Mouse (Mus musculus): ENCODE results near the gene Col5a1.

DNA sequence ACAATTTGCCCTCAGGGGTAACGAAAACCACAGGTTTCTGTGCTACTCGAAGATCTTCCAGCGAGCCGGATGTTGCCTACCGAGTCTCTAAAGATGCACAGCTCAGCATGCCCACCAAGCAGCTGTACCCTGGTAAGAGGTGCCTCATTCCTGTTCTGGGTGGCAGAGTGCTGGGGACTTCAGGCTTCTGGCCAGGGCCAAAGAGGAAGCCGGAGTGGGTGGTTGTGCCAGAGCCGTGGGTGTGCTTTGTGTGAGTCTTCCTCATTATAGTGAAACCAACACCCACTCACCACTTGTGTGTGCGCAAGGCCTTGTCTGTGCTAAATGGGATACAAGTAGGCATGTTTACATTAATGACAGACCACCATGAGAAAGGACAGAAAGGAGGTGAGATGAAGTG, 35.8 kb downstream of the Col5a1 start:
- no peak for TF ChIP-seq CTCF (IDR thresholded peaks at IDR 0.05; ENCODE audit: control insufficient read depth, insufficient read depth, insufficient read length)
- no peak for TF ChIP-seq USF1 (IDR thresholded peaks at IDR 0.05; ENCODE audit: low read depth)
- no peak for TF ChIP-seq FOSL1 (IDR thresholded peaks at IDR 0.05; ENCODE audit: insufficient read depth, low read length, poor library complexity, severe bottlenecking)
- TF ChIP-seq CEBPB (IDR thresholded peaks at IDR 0.05; ENCODE audit: low read depth) = no peak
- no peak for TF ChIP-seq MAX (IDR thresholded peaks at IDR 0.05)
- no peak for TF ChIP-seq MYOG (IDR thresholded peaks at IDR 0.05; ENCODE audit: control insufficient read depth, extremely low read depth, insufficient read length)

All from C2C12 (cell line).